Mouse (Mus musculus) heart, embryonic 16.5 days (tissue): ENCODE measurements around the gene Hoxa7. TPM values are rescaled to one million over a fixed set of nuclear protein-coding genes. Genes with fewer than 3 reads are reported as not detected.
A peak's percentile ranks its signal among the peaks of the same experiment; 100 is the strongest.

Experiments
- ATAC-seq: fragments of 200-750 bp; cut with Nextera tagmentation; replicated peaks from 2 replicates; pipeline ENCODE4 v1.8.0; 2017; ENCODE audit warnings: moderate number of reproducible peaks; ENCODE audit not compliant: insufficient read depth, low FRiP score; ENCODE audit errors: extremely low read depth
- H3K27ac ChIP-seq: fragments of 300-500 bp; sonication (generic); 2 replicates; pipeline ENCODE4 v1.5.1; 2014; ENCODE audit warnings: mild to moderate bottlenecking, low read length, control low read depth, moderate library complexity
- H3K27me3 ChIP-seq: fragments of 300-500 bp; sonication (generic); 2 replicates; pipeline ENCODE4 v1.6.1; 2014; ENCODE audit warnings: low read length, mixed read lengths; ENCODE audit not compliant: control insufficient read depth, insufficient read depth
- H3K36me3 ChIP-seq: fragments of 300-500 bp; sonication (generic); 2 replicates; pipeline ENCODE4 v1.6.1; 2014; ENCODE audit not compliant: control insufficient read depth, insufficient read depth
- H3K4me1 ChIP-seq: fragments of 300-500 bp; sonication (generic); 2 replicates; pipeline ENCODE4 v1.6.1; 2014; ENCODE audit warnings: low read length, mixed read lengths; ENCODE audit not compliant: control insufficient read depth, insufficient read depth
- H3K4me2 ChIP-seq: fragments of 300-500 bp; sonication (generic); 2 replicates; pipeline ENCODE4 v1.6.1; 2014; ENCODE audit warnings: low read depth, mild to moderate bottlenecking, control low read depth, low read length
- H3K4me3 ChIP-seq: fragments of 300-500 bp; sonication (generic); 2 replicates; pipeline ENCODE4 v1.5.1; 2014; ENCODE audit warnings: mild to moderate bottlenecking, control low read depth, low read length
- H3K9ac ChIP-seq: fragments of 300-500 bp; sonication (generic); 2 replicates; pipeline ENCODE4 v1.6.1; 2014; ENCODE audit warnings: low read length, control low read depth
- H3K9me3 ChIP-seq: fragments of 300-500 bp; sonication (generic); replicated peaks from 2 replicates; pipeline ENCODE4 v1.6.1; 2016; ENCODE audit warnings: low read length; ENCODE audit not compliant: control insufficient read depth
- WGBS: fragments of 180-500 bp; shearing (Covaris S2); extraction: QIAGEN DNeasy Blood & Tissue Kit; methylation state at CpG from one replicate; pipeline ENCODE4 v1.1.7; 2014; 5-methylcytosine and 5-hydroxymethylcytosine counted together
- polyA plus RNA-seq: library from polyadenylated mRNA; unstranded; fragments of >200 nt; fragmentation: Nextera tagmentation; extraction: Ambion mirVana; gene quantifications from 2 replicates; pipeline ENCODE4 v1.2.1, GENCODE M21; 2015

Hoxa7 gene
- polyA plus RNA-seq, 1 experiment from 2014 or later, result 0.38 TPM

DNA sequence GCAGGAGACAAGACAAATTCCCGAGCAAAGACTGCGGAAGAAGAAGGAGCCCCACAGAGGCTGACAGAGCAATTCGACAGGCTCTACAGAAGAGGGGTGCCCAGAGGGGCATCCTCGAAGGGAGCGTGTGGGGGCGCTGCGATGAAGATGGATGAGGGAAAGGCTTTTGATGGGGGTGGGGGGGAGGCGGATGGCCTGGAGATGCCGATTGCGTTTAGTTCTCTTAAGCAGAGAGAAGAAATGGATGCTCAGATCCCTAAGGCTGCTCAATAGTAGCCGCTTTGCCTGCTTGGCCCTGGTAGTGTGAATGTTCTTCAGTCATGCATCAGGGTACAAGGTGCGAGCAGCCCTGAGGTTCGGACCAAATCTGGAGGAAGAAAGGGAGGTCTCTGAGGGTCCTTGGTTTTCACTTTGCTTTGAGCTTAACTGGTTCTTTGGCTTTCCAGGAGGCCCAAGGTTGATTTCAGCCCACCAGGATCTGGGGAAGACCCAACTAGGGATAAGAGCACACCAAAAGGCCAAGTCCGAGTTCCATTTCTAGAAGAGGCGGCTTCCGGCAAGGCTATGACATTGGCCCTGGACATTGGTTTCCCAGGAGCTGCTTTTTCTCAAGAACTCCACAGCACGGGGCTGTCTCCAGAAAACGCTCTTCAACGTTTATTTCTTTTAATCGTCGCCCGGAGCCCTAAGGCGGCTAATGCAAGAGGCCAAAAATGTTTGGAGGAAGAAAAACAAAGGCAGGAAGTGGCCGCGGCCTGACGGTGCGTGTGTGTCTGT, 27.2 kb upstream of the Hoxa7 start:
- WGBS, result 1% methylated on average over 27 of the region's 27 CpGs
- Histone ChIP-seq H3K27ac (no peak overlapping the region), H3K4me1 (0 out of 2 replicates have a peak, but pooled peaks cover 3% of the 10 kb centered on the region), H3K9ac (no peak overlapping the region), H3K9me3 (no peaks in the 10 kb centered on the region), H3K4me3 (no peak overlapping the region), H3K27me3 (peaks cover 93% of the 10 kb centered on the region), H3K4me2 (no peak overlapping the region), H3K36me3 (no peaks in the 10 kb centered on the region)
- ATAC-seq, result no peak

DNA sequence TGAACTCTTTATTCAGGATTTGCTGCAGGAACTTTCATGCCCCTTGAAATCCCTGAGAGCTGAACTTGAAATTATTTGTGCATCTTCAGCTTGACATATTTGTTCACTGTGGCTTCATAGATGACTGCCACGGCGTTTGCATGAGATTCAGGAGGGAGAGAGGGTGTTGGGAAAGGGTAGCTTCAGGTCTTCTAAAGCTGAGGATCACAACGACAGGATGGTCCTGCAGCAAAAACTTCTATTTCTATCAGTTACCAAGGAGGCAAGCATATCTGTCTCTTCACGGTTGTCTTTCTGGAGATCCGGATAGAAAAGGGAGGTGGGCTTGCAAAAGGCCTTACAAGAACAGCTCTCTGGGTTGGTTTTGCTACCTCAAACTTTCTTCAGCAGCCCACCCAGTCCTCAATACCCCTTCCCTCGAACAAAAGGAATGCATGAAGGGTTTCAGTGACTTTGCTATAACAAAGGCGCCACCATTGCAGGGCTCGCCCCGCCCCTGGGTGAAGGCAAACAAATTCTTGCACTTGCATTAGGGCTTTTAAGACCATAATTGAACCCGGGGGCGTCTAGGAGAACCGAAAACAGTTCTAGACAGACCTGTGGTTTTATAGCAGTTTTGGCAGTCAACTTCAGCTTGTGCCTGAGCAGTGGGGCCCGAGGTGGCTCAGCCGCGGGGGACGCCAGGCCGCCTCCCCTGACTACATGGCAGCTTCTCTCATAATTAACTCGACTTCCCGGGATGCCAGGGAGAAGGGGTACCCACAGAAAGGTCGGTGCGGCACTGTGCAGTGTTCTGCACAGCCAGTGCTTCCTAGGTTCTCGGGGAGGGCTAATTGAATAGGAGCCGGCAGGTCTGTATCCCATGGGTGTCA, 26.3 kb upstream of the Hoxa7 start:
- Histone ChIP-seq H3K4me2 (no peak overlapping the region), H3K9ac (no peak overlapping the region), H3K27ac (no peak overlapping the region), H3K36me3 (no peaks in the 10 kb centered on the region), H3K9me3 (no peaks in the 10 kb centered on the region), H3K27me3 (peaks cover 96% of the 10 kb centered on the region), H3K4me1 (0 out of 2 replicates have a peak, but pooled peaks cover 3% of the 10 kb centered on the region), H3K4me3 (no peak overlapping the region)
- ATAC-seq, result no peak
- WGBS, result 2% methylated on average over 23 of the region's 23 CpGs

DNA sequence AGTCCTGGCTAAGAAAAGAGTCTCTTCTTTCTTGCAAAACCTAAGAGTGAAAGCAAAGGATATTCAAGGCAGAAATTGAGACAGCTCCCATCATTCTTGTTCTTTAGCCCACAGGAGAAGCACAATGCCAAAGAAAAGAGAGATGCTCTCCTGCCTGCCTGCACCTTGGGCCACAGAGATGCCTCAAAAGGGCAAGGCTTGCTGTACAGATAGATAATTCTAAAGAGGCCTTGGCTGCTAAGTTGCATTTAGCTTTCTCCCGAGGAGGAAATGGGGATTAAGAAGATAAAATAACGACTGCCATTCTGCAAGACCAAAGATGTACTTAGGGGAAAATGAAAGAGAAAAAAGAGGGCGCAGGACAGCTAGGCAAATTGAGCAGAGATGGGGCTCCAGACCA, 25.3 kb upstream of the Hoxa7 start:
- 4% methylated on average over 3 of the region's 3 CpGs for WGBS

DNA sequence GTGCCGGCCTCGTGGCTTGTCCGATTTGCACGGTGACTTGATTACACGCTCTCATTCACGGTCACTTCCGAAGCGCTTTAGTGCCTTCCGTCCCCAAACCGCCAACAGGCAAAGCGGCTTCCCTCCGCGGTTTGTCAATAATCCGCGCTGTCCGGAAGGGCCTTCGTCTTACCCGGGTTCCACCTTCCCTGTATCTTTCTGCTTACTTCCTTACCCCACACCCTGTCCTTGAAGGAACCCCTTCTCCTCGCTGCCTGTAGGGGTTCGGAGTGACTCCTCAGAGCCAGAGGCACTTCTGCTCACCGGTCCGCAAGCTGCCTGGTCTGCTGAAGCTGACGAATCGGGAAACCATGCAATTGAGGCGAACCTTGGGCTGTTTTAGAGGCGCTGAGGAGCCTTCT, 24.7 kb upstream of the Hoxa7 start:
- H3K4me2 ChIP-seq, result no peak overlapping the region
- H3K36me3 ChIP-seq, result no peaks in the 10 kb centered on the region
- no peak overlapping the region for H3K4me3 ChIP-seq
- no peak overlapping the region for H3K9ac ChIP-seq
- 0 out of 2 replicates have a peak, but pooled peaks cover 3% of the 10 kb centered on the region for H3K4me1 ChIP-seq
- under 1% methylated on average over 26 of the region's 26 CpGs for WGBS
- H3K27me3 ChIP-seq, result peaks cover 97% of the 10 kb centered on the region
- H3K9me3 ChIP-seq, result no peaks in the 10 kb centered on the region
- H3K27ac ChIP-seq, result no peak overlapping the region
- ATAC-seq, result no peak

More for the DNA sequence above, 25.3 kb upstream of the Hoxa7 start:
- Histone ChIP-seq H3K27ac (no peak overlapping the region), H3K9me3 (no peaks in the 10 kb centered on the region), H3K36me3 (no peaks in the 10 kb centered on the region), H3K4me1 (0 out of 2 replicates have a peak, but pooled peaks cover 3% of the 10 kb centered on the region), H3K4me2 (no peak overlapping the region), H3K27me3 (peaks cover 97% of the 10 kb centered on the region), H3K4me3 (no peak overlapping the region), H3K9ac (no peak overlapping the region)
- no peak for ATAC-seq

DNA sequence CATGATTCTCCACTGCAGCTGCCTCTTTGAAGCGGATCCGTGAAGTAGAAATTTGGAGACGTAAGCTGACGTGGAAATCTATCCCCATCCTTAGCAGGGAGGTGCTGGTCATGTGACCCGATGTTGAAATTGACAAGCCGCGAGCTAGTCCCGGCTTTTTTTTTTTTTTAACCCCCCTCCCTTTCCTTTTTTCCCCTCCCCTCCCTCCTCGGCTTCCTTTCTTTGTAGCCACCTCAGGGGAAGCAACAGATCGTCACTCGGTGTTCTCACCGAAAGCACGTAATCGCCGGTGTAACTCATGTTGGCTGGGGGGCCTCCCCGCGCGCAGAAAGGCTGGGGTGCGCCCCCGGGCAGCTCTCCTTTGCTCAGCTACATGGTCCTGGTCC, 24.1 kb upstream of the Hoxa7 start, which contains the start of gene Hoxa11:
Hoxa11 (minus strand) TSS at position 54 of the 386 bp plus-strand sequence.
- WGBS, result 2% methylated on average over 20 of the region's 20 CpGs
- Histone ChIP-seq H3K9me3 (no peaks in the 10 kb centered on the region), H3K27ac (no peak within 1 kb of the TSS), H3K27me3 (peaks cover 97% of the 10 kb centered on the region), H3K4me2 (peak within 1 kb of the TSS; percentile 30; the same call in 1 of the 2 replicates), H3K9ac (no peak within 1 kb of the TSS), H3K4me1 (0 out of 2 replicates have a peak, but pooled peaks cover 3% of the 10 kb centered on the region), H3K4me3 (no peak within 1 kb of the TSS), H3K36me3 (no peaks in the 10 kb centered on the region)
- ATAC-seq, result no peak

DNA sequence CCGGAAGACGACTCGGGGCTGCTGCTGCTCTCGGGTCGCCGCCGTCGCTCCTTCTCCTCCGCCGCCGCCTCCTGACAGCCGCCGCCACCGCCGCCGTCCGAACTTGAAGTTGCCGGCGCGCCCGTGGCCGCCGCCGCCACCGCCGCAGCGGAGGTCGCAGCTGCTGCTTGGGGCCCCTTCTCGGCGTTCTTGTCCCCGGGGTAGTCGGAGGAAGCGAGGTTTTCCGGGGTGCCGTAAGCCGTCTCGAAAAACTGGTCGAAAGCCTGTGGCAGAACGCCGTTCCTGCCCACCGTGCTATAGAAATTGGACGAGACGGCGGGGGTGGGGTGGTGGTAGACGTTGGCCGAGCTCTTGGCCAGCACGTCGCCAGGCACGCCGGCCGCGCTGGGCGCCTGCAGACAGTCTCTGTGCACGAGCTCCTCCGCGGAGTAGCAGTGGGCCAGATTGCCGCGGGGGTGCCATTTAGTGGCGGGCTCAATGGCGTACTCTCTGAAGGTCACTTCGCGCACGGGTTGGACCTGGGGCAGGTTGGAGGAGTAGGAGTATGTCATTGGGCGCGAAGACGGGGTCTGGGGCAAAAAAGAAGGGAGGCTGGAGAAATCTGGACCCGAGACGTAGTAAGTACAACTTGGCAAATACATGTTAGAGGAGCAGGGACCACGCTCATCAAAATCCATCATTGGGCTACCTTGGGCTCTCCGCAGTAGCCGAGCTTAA, 23.5 kb upstream of the Hoxa7 start:
- peak overlapping the region; percentile 30; the same call in 1 of the 2 replicates for H3K4me2 ChIP-seq
- no peak for ATAC-seq
- no peak overlapping the region for H3K27ac ChIP-seq
- under 1% methylated on average over 67 of the region's 71 CpGs for WGBS
- no peak overlapping the region for H3K4me3 ChIP-seq
- H3K9ac ChIP-seq, result no peak overlapping the region
- no peaks in the 10 kb centered on the region for H3K9me3 ChIP-seq
- H3K4me1 ChIP-seq, result 0 out of 2 replicates have a peak, but pooled peaks cover 3% of the 10 kb centered on the region
- no peaks in the 10 kb centered on the region for H3K36me3 ChIP-seq
- H3K27me3 ChIP-seq, result peaks cover 98% of the 10 kb centered on the region

DNA sequence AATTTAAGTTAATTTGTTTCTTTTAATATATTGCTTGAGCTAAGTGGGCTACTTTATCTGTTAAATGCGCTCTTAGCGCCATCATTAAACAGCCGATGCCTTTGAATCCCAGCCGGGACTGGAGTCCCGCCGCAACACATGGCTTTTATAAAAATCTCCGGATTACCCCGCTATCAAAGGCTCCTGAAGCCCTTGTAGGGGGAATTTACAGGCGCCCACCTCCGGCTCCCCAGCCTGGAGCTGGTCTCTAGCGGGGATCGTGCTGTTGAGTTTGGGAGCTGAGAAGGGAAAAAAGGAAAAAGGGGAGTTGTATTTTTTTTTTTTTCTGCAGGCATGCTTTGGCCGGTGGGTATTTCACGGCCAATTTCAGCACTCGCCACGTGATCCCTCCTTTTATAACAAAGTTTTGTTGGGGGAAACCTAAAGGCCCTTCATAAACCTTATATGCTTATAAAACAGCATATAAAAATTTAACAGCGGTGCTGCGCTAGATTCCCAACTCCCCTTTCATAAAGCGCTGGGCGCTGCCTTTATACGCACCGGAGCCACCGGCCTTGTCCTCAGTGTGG, 22.9 kb upstream of the Hoxa7 start:
- 2% methylated on average over 23 of the region's 23 CpGs for WGBS
- Histone ChIP-seq H3K4me2 (peak overlapping the region; percentile 30; the same call in 1 of the 2 replicates), H3K4me3 (no peak overlapping the region), H3K36me3 (no peaks in the 10 kb centered on the region), H3K27ac (no peak overlapping the region), H3K9ac (no peak overlapping the region), H3K9me3 (no peaks in the 10 kb centered on the region), H3K4me1 (0 out of 2 replicates have a peak, but pooled peaks cover 3% of the 10 kb centered on the region), H3K27me3 (peaks cover 98% of the 10 kb centered on the region)
- no peak for ATAC-seq

DNA sequence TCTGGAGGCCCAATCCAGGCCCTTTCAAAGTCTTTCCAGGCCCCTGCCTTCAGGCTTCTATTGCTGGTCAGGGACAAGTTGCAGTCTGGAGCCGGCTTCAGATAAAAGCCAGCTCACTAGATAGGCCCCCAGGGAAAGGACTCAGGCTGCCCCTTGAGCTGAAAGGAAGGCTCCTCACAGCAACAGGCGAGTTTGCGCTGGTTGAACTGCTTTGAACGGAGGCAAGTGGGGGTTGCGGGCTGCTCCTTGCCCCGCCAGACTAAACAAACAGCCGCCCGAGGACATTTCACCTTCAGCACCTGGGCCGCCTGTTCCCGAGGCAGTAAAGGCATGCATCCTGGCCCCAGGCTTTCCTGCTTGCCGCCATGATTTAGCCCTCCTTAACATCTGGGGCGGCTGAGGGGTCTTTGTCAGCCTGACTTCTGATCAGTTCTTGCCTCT, 22.0 kb upstream of the Hoxa7 start:
- Histone ChIP-seq H3K27ac (no peak overlapping the region), H3K27me3 (peaks cover 95% of the 10 kb centered on the region), H3K4me3 (no peak overlapping the region), H3K9ac (no peak overlapping the region), H3K4me1 (0 out of 2 replicates have a peak, but pooled peaks cover 3% of the 10 kb centered on the region), H3K9me3 (no peaks in the 10 kb centered on the region), H3K36me3 (no peaks in the 10 kb centered on the region), H3K4me2 (no peak overlapping the region)
- no peak for ATAC-seq
- WGBS, result 2% methylated on average over 12 of the region's 12 CpGs
